Mouse (Mus musculus) 3134 (cell line): ENCODE measurements around the gene Slc25a33.
A peak's percentile ranks its signal among the peaks of the same experiment; 100 is the strongest.

ENCODE experiments used
- DNase-seq: peaks from one replicate; pipeline ENCODE4 v3.0.0-alpha.2; 2011; ENCODE audit warnings: low spot score; ENCODE audit not compliant: insufficient read length; ENCODE audit errors: extremely low read depth

Gene Slc25a33

GRCm38 (mm10) chr4:149794966-149795477 is 20.9 kb upstream of the Slc25a33 start:
- DNase-seq = no peak

GRCm38 (mm10) chr4:149794010-149794338 is 19.9 kb upstream of the Slc25a33 start:
- DNase-seq = no peak

- DNase-seq = peak; percentile 44
Observed at GRCm38 (mm10) chr4:149793156-149794009, 19.3 kb upstream of the Slc25a33 start.

GRCm38 (mm10) chr4:149792159-149792800 is 18.2 kb upstream of the Slc25a33 start:
- no peak for DNase-seq

- DNase-seq = no peak
Observed at GRCm38 (mm10) chr4:149791470-149791869, 17.4 kb upstream of the Slc25a33 start.

- DNase-seq = no peak
Observed at GRCm38 (mm10) chr4:149790969-149791368, 16.9 kb upstream of the Slc25a33 start.

- DNase-seq = no peak
Observed at GRCm38 (mm10) chr4:149790546-149790945, 16.5 kb upstream of the Slc25a33 start.

GRCm38 (mm10) chr4:149789421-149790194 is 15.5 kb upstream of the Slc25a33 start:
- peak; percentile 35 for DNase-seq

GRCm38 (mm10) chr4:149784901-149785300 is 10.8 kb upstream of the Slc25a33 start:
- DNase-seq = no peak

- no peak for DNase-seq
Observed at GRCm38 (mm10) chr4:149784371-149784770, 10.3 kb upstream of the Slc25a33 start.

- no peak for DNase-seq
Observed at GRCm38 (mm10) chr4:149782975-149783374, 8.9 kb upstream of the Slc25a33 start.

- peak; percentile 60 for DNase-seq
Observed at GRCm38 (mm10) chr4:149780565-149781356, 6.7 kb upstream of the Slc25a33 start.

GRCm38 (mm10) chr4:149779966-149780365 is 5.9 kb upstream of the Slc25a33 start:
- peak; percentile 74 for DNase-seq

- no peak for DNase-seq
Observed at GRCm38 (mm10) chr4:149777126-149777525, 3.0 kb upstream of the Slc25a33 start.

- no peak for DNase-seq
Observed at GRCm38 (mm10) chr4:149775760-149776362, 1.8 kb upstream of the Slc25a33 start.

GRCm38 (mm10) chr4:149775330-149775729 is 1.3 kb upstream of the Slc25a33 start:
- DNase-seq = peak; percentile 50

- peak; percentile 52 for DNase-seq
Observed at GRCm38 (mm10) chr4:149773408-149774093, 526 bp downstream of the Slc25a33 start.

GRCm38 (mm10) chr4:149772394-149772793 is 1.7 kb downstream of the Slc25a33 start:
- DNase-seq = no peak

GRCm38 (mm10) chr4:149765201-149765600 is 8.9 kb downstream of the Slc25a33 start:
- no peak for DNase-seq
